Mouse (Mus musculus) kidney, embryonic 14.5 days (tissue): Measurements from ENCODE around the gene Mrps25. TPM values are rescaled to one million over a fixed set of nuclear protein-coding genes. Genes with fewer than 3 reads are reported as not detected.

Source experiments
- ATAC-seq: fragments of 200-750 bp; cut with Nextera tagmentation; 2 replicates; pipeline ENCODE4 v1.8.0; 2017; ENCODE audit warnings: moderate number of reproducible peaks, mild to moderate bottlenecking, moderate TSS enrichment, moderate library complexity; ENCODE audit not compliant: low FRiP score, low TSS enrichment
- H3K27ac ChIP-seq: fragments of 300-500 bp; sonication (generic); 2 replicates; pipeline ENCODE4 v1.5.1; 2014; ENCODE audit warnings: low read depth, mild to moderate bottlenecking, low read length, moderate library complexity, mixed read lengths
- H3K27me3 ChIP-seq: fragments of 300-500 bp; sonication (generic); 2 replicates; pipeline ENCODE4 v1.6.1; 2014; ENCODE audit warnings: mild to moderate bottlenecking, low read length; ENCODE audit not compliant: control insufficient read depth, insufficient read depth
- H3K36me3 ChIP-seq: fragments of 300-500 bp; sonication (generic); 2 replicates; pipeline ENCODE4 v1.6.1; 2014; ENCODE audit warnings: low read length, mixed read lengths; ENCODE audit not compliant: control insufficient read depth, insufficient read depth
- H3K4me1 ChIP-seq: fragments of 300-500 bp; sonication (generic); 2 replicates; pipeline ENCODE4 v1.6.1; 2014; ENCODE audit warnings: low read length, mixed read lengths; ENCODE audit not compliant: control insufficient read depth, insufficient read depth
- H3K4me2 ChIP-seq: fragments of 300-500 bp; sonication (generic); replicated peaks from 2 replicates; pipeline ENCODE4 v1.6.1; 2014; ENCODE audit warnings: low read depth, mild to moderate bottlenecking, low read length
- H3K4me3 ChIP-seq: fragments of 300-500 bp; sonication (generic); 2 replicates; pipeline ENCODE4 v1.5.1; 2014; ENCODE audit warnings: mild to moderate bottlenecking, low read length
- H3K9ac ChIP-seq: fragments of 300-500 bp; sonication (generic); 2 replicates; pipeline ENCODE4 v1.6.1; 2014; ENCODE audit warnings: low read depth, mild to moderate bottlenecking, low read length, moderate library complexity
- H3K9me3 ChIP-seq: fragments of 300-500 bp; sonication (generic); 2 replicates; pipeline ENCODE4 v1.6.1; 2016; ENCODE audit warnings: low read length; ENCODE audit not compliant: control insufficient read depth
- WGBS: fragments of 180-500 bp; shearing (Covaris S2); extraction: QIAGEN DNeasy Blood & Tissue Kit; methylation state at CpG from one replicate; pipeline ENCODE4 v1.1.7; 2014; 5-methylcytosine and 5-hydroxymethylcytosine counted together
- polyA plus RNA-seq: library from polyadenylated mRNA; unstranded; fragments of >200 nt; fragmentation: Nextera tagmentation; extraction: Ambion mirVana; gene quantifications from 2 replicates; pipeline ENCODE4 v1.2.1, GENCODE M21; 2014

Gene Mrps25
- polyA plus RNA-seq, 1 experiment from 2014 or later = 78.3 TPM

- no peak for ATAC-seq
- WGBS = 76% methylated on average over 2 of the region's 2 CpGs
- Histone ChIP-seq H3K4me1 (no peaks in the 10 kb centered on the region), H3K27me3 (no peaks in the 10 kb centered on the region), H3K27ac (no peak overlapping the region), H3K4me3 (no peak overlapping the region), H3K9me3 (no peaks in the 10 kb centered on the region), H3K36me3 (peaks cover 8% of the 10 kb centered on the region; the same call in 1 of the 2 replicates), H3K9ac (no peak overlapping the region), H3K4me2 (no peak overlapping the region)
Measured at GRCm38 (mm10) chr6:92136356-92136755, 47.5 kb downstream of the Mrps25 start.

DNA sequence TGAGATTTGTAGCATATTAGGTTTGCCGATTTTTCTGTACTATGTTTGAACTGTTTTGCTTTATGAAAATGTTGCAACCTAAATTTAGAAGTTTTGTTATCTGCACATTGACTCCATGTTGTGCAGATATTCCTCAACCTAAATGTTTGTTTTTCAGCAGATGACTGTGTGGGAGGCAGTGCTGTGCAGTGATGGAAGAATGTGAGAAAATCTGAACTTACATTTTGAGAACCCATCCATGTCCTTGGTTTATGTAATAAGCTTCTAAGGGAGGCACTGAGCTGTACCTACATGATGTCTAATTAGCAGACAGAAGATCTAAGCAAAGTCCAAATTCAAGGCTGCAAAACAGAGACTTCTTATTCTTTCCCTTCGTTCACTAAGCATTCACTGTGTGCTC lies 50.2 kb downstream of the Mrps25 start:
- Histone ChIP-seq H3K9ac (no peak overlapping the region), H3K9me3 (no peaks in the 10 kb centered on the region), H3K36me3 (no peaks in the 10 kb centered on the region), H3K27me3 (no peaks in the 10 kb centered on the region), H3K4me2 (no peak overlapping the region), H3K4me3 (no peak overlapping the region), H3K4me1 (no peaks in the 10 kb centered on the region), H3K27ac (no peak overlapping the region)
- ATAC-seq = no peak
- WGBS = 87% methylated on average over 2 of the region's 2 CpGs

DNA sequence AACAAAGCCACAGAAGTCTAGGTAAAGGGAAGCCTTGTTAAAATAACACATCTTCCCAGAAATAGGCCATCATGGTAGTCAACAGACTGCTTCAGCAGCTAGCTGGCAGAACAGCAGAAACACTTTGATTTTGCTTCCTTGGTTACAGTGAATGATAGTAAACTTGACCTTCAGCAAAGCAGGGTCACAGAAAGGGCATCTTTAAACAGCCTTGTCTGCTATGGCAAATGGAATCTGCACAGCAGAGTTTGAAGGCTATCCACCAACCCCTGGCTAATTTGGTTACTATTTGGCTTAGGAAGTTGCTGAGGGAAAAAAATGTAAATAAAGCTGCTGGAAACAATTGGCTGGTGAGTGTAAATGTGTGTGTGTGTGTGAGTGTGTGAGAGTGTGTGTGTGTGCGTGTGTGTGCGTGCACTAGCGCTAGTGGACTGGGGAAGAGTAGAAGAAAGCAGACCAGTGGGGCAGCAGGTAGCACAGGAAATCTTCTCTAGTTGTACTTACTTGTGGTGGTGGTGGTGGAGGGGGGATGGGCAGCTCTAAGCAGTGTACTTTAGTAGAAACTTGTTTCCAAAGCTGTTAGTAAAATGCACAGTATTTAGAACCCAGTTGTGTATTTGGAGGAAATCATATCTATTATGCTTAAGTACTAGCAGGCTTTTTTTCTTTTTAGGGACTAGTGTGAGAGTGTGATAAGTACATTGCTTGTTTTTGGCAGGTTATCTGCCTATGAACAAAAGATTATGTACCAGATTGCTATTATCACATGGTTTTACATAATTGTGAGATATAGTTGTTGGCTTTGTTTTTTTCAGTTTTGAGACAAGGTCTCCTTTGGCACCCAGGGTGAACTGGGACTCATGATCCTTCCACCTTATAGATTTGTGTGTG lies 51.6 kb downstream of the Mrps25 start:
- ATAC-seq = no peak
- H3K4me1 ChIP-seq = no peaks in the 10 kb centered on the region
- WGBS = 96% methylated on average over 3 of the region's 3 CpGs
- H3K4me2 ChIP-seq = no peak overlapping the region
- no peak overlapping the region for H3K9ac ChIP-seq
- H3K27me3 ChIP-seq = no peaks in the 10 kb centered on the region
- H3K36me3 ChIP-seq = no peaks in the 10 kb centered on the region
- H3K9me3 ChIP-seq = no peaks in the 10 kb centered on the region
- no peak overlapping the region for H3K27ac ChIP-seq
- H3K4me3 ChIP-seq = no peak overlapping the region

- Histone ChIP-seq H3K27ac (no peak overlapping the region), H3K9me3 (no peaks in the 10 kb centered on the region), H3K4me1 (no peaks in the 10 kb centered on the region), H3K4me2 (no peak overlapping the region), H3K9ac (no peak overlapping the region), H3K27me3 (no peaks in the 10 kb centered on the region), H3K36me3 (no peaks in the 10 kb centered on the region), H3K4me3 (no peak overlapping the region)
- 93% methylated on average over 1 of the region's 1 CpGs for WGBS
- ATAC-seq = no peak
Measured at GRCm38 (mm10) chr6:92131456-92131855, 52.4 kb downstream of the Mrps25 start.

DNA sequence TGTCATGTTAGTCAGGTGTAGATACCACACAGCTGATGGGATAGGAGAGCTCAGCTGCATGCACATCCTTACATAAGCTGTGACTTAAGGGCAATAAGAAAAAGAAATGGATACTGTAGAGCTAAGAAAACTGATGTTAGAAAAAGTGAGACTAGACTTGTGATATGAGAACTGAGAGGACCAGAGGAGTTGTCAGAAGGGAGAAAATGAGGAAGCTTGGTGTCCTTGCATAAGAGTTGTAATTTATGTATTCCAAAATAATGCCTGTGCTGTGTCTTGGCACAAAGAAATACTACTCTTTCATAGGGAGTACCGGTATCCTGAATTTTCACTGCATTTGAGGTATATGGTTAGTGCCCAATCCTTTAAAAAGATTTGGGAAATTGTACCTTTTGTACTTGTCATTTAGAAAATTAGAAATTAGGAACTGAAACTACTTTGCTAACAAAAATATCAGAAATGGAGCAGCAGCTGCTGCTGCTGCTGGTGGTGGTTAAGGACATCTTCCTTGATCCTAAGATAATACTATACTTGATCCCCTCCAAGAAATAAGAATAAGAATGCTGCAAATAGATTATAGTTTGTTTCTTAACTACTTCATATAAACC lies 56.9 kb downstream of the Mrps25 start:
- H3K36me3 ChIP-seq = no peaks in the 10 kb centered on the region
- ATAC-seq = no peak
- no peak overlapping the region for H3K4me3 ChIP-seq
- H3K9me3 ChIP-seq = no peaks in the 10 kb centered on the region
- H3K4me2 ChIP-seq = no peak overlapping the region
- H3K27ac ChIP-seq = no peak overlapping the region
- no peak overlapping the region for H3K9ac ChIP-seq
- WGBS = 63% methylated on average over 1 of the region's 1 CpGs
- no peaks in the 10 kb centered on the region for H3K27me3 ChIP-seq
- no peaks in the 10 kb centered on the region for H3K4me1 ChIP-seq

DNA sequence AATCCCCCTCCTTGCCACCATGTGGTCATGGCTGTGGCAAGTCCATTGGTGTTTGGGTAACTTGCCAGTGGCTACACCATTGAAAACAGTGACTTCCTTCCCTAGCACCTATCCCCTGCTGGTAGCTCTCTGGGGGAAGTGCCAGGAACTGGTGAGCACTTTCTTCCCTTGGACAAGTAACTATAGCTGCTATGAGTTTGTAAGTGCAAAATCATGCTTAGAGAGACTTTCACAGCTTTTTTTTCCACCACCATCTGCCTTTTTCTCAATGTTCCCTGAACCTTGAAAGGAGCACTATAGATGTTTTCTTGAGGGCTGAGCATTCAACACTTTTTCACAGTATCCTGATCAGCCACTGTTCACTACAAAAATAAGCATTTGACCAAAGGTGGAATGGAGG lies 59.3 kb downstream of the Mrps25 start:
- H3K9ac ChIP-seq = no peak overlapping the region

More for the DNA sequence above, 59.3 kb downstream of the Mrps25 start:
- Histone ChIP-seq H3K4me3 (no peak overlapping the region), H3K27me3 (no peaks in the 10 kb centered on the region), H3K36me3 (no peaks in the 10 kb centered on the region), H3K27ac (no peak overlapping the region), H3K4me2 (no peak overlapping the region), H3K9me3 (no peaks in the 10 kb centered on the region), H3K4me1 (no peaks in the 10 kb centered on the region)
- no peak for ATAC-seq

Other genes with a start within 250 kb of the Mrps25 start
- 9.7 and 14.0 TPM in 2 replicates for gene Fgd5, start 205.2 kb downstream of the Mrps25 start, polyA plus RNA-seq
- 19.4 and 25.4 TPM in 2 replicates for gene Nr2c2, start 92.6 kb downstream of the Mrps25 start, polyA plus RNA-seq
- 10.0 and 16.7 TPM in 2 replicates for gene Rbsn, start 30.9 kb upstream of the Mrps25 start, polyA plus RNA-seq
- 4.3 and 5.9 TPM in 2 replicates for gene Trh, start 60.6 kb upstream of the Mrps25 start, polyA plus RNA-seq